Mouse (Mus musculus) testis, adult 2 months (tissue): ENCODE data around the gene Itgb5.

Experiments used
- CTCF ChIP-seq: fragments of 200-500 bp; IDR thresholded peaks from 2 replicates; pipeline ENCODE4 v1.5.1; 2012; ENCODE audit warnings: low read depth, mild to moderate bottlenecking, inconsistent platforms, low read length, moderate library complexity; ENCODE audit not compliant: control insufficient read depth, insufficient read depth, insufficient replicate concordance
- POLR2A ChIP-seq: fragments of 200-500 bp; IDR thresholded peaks from 2 replicates; pipeline ENCODE4 v1.6.1; 2012; ENCODE audit warnings: low read depth, mild to moderate bottlenecking, inconsistent platforms, low read length, moderate library complexity; ENCODE audit not compliant: control insufficient read depth

GRCm38 (mm10) chr16:33828496-33828895 is 969 bp upstream of the Itgb5 start:
- TF ChIP-seq POLR2A (no peak), CTCF (no peak)
